Mouse (Mus musculus) ES-Bruce4 (cell line): ENCODE measurements around the gene Olfr629. TPM values are rescaled to one million over a fixed set of nuclear protein-coding genes. Genes with fewer than 3 reads are reported as not detected.
"Not testable (repeated sequence)": the region's sequence is repeated elsewhere in the genome, so short reads cannot be mapped to it uniquely, and the experiment has no call there.

ENCODE experiments used
- H3K27ac ChIP-seq: 2 replicates; pipeline ENCODE4 v1.5.1; 2012; ENCODE audit warnings: low read length, inconsistent platforms; ENCODE audit not compliant: insufficient read depth
- H3K27me3 ChIP-seq: 2 replicates; pipeline ENCODE4 v1.6.1; 2012; ENCODE audit warnings: mild to moderate bottlenecking, low read length, inconsistent platforms; ENCODE audit not compliant: control insufficient read depth, poor library complexity, insufficient read depth, severe bottlenecking
- H3K36me3 ChIP-seq: 2 replicates; pipeline ENCODE4 v1.6.1; 2012; ENCODE audit warnings: inconsistent platforms, mild to moderate bottlenecking, low read length, moderate library complexity; ENCODE audit not compliant: control insufficient read depth, poor library complexity, insufficient read depth, severe bottlenecking
- H3K4me1 ChIP-seq: one replicate; pipeline ENCODE4 v1.8.1; 2011; ENCODE audit warnings: low read length; ENCODE audit not compliant: control insufficient read depth, insufficient read depth
- H3K4me3 ChIP-seq: 2 replicates; pipeline ENCODE4 v1.5.1; 2011; ENCODE audit warnings: low read depth, mild to moderate bottlenecking, low read length
- H3K9ac ChIP-seq: 2 replicates; pipeline ENCODE4 v1.6.1; 2012; ENCODE audit warnings: low read depth, mild to moderate bottlenecking, inconsistent platforms; ENCODE audit not compliant: poor library complexity, severe bottlenecking
- H3K9me3 ChIP-seq: replicated peaks from 2 replicates; pipeline ENCODE4 v1.6.1; 2012; ENCODE audit warnings: mild to moderate bottlenecking, low read length, inconsistent platforms; ENCODE audit not compliant: control insufficient read depth, poor library complexity, insufficient read depth, severe bottlenecking
- CTCF ChIP-seq: IDR thresholded peaks from one replicate; pipeline ENCODE4 v1.8.1; 2011; ENCODE audit warnings: low read depth, low read length
- EP300 ChIP-seq: IDR thresholded peaks from 2 replicates; pipeline ENCODE4 v1.6.1; 2011; ENCODE audit warnings: low read depth, low read length; ENCODE audit not compliant: insufficient read depth
- POLR2A ChIP-seq: IDR thresholded peaks from one replicate; pipeline ENCODE4 v1.8.1; 2011; ENCODE audit warnings: low read length; ENCODE audit not compliant: insufficient read depth
- polyA plus RNA-seq: library from polyadenylated mRNA; stranded (reverse); fragments of >200 nt; gene quantifications from 2 replicates; pipeline ENCODE4 v1.2.4, GENCODE M21; 2011; ENCODE audit warnings: low read depth; ENCODE audit not compliant: missing spikeins, insufficient read depth, insufficient read length

Gene Olfr629
- polyA plus RNA-seq, 1 experiment = not detected

- H3K27me3 ChIP-seq = no peaks in the 10 kb centered on the region
- no peak within 1 kb of the TSS for H3K27ac ChIP-seq
- TF ChIP-seq EP300 (no peak), POLR2A (no peak), CTCF (no peak)
- H3K9ac ChIP-seq = no peak within 1 kb of the TSS
- H3K4me1 ChIP-seq = no peaks in the 10 kb centered on the region
- no peak within 1 kb of the TSS for H3K4me3 ChIP-seq
- H3K36me3 ChIP-seq = no peaks in the 10 kb centered on the region
- no peaks in the 10 kb centered on the region for H3K9me3 ChIP-seq
Measured at GRCm38 (mm10) chr7:103757233-103757632, 12.5 kb upstream of the Olfr629 start, which contains the start of gene Olfr630. Gene Olfr630, minus strand, starts transcription at chr7:103757333.

GRCm38 (mm10) chr7:103730074-103730473 is 14.7 kb downstream of the Olfr629 start, which contains the start of gene Olfr628:
Gene Olfr628, plus strand, starts transcription at chr7:103730374.
- H3K4me3 ChIP-seq = no peak within 1 kb of the TSS
- TF ChIP-seq EP300 (no peak), CTCF (no peak), POLR2A (no peak)

GRCm38 (mm10) chr7:103716398-103716797 is 28.3 kb downstream of the Olfr629 start:
- H3K27ac ChIP-seq, H3K4me1 ChIP-seq, H3K9me3 ChIP-seq, H3K36me3 ChIP-seq, H3K27me3 ChIP-seq, H3K4me3 ChIP-seq, H3K9ac ChIP-seq: not testable (repeated sequence)

More at GRCm38 (mm10) chr7:103730074-103730473, 14.7 kb downstream of the Olfr629 start, which contains the start of gene Olfr628:
- H3K36me3 ChIP-seq = no peaks in the 10 kb centered on the region
- H3K4me1 ChIP-seq = no peaks in the 10 kb centered on the region
- no peaks in the 10 kb centered on the region for H3K27me3 ChIP-seq
- H3K9me3 ChIP-seq = no peaks in the 10 kb centered on the region
- no peak within 1 kb of the TSS for H3K27ac ChIP-seq
- no peak within 1 kb of the TSS for H3K9ac ChIP-seq

GRCm38 (mm10) chr7:103714371-103714770 is 30.4 kb downstream of the Olfr629 start, which contains the start of gene Olfr243:
Gene Olfr243, plus strand, starts transcription at chr7:103714671.
- H3K4me3 ChIP-seq = no peak within 1 kb of the TSS
- H3K9me3 ChIP-seq = no peaks in the 10 kb centered on the region
- H3K4me1 ChIP-seq = no peaks in the 10 kb centered on the region
- no peak within 1 kb of the TSS for H3K9ac ChIP-seq
- no peaks in the 10 kb centered on the region for H3K36me3 ChIP-seq
- no peak within 1 kb of the TSS for H3K27ac ChIP-seq
- TF ChIP-seq POLR2A (no peak), EP300 (no peak), CTCF (no peak)
- no peaks in the 10 kb centered on the region for H3K27me3 ChIP-seq

- Histone ChIP-seq H3K27me3 (no peaks in the 10 kb centered on the region), H3K4me3 (no peak overlapping the region), H3K9ac (no peak overlapping the region), H3K27ac (no peak overlapping the region), H3K4me1 (no peaks in the 10 kb centered on the region), H3K9me3 (no peaks in the 10 kb centered on the region), H3K36me3 (no peaks in the 10 kb centered on the region)
- TF ChIP-seq EP300 = no peak
- no peak for TF ChIP-seq POLR2A
- peak; percentile 27 for TF ChIP-seq CTCF
Measured at GRCm38 (mm10) chr7:103712024-103712423, 32.7 kb downstream of the Olfr629 start.

GRCm38 (mm10) chr7:103699469-103699868 is 45.3 kb downstream of the Olfr629 start:
- H3K9ac ChIP-seq = no peak overlapping the region
- no peak overlapping the region for H3K27ac ChIP-seq
- H3K27me3 ChIP-seq = no peaks in the 10 kb centered on the region
- no peak for TF ChIP-seq CTCF
- no peak for TF ChIP-seq POLR2A
- TF ChIP-seq EP300 = no peak
- no peaks in the 10 kb centered on the region for H3K36me3 ChIP-seq
- no peaks in the 10 kb centered on the region for H3K4me1 ChIP-seq
- no peaks in the 10 kb centered on the region for H3K9me3 ChIP-seq
- H3K4me3 ChIP-seq = no peak overlapping the region

Other genes starting within 250 kb of the Olfr629 start
- gene Olfr609, start 246.9 kb downstream of the Olfr629 start, polyA plus RNA-seq = not detected in 2 replicates
- not detected in 2 replicates for gene Olfr610, start 232.8 kb downstream of the Olfr629 start, polyA plus RNA-seq
- not detected in 2 replicates for gene Olfr611, start 224.1 kb downstream of the Olfr629 start, polyA plus RNA-seq
- gene Olfr612, start 202.2 kb downstream of the Olfr629 start, polyA plus RNA-seq = not detected in 2 replicates
- gene Olfr613, start 196.9 kb downstream of the Olfr629 start, polyA plus RNA-seq = not detected in 2 replicates
- not detected in 2 replicates for gene Olfr615, start 188.9 kb downstream of the Olfr629 start, polyA plus RNA-seq
- gene Olfr616, start 175.8 kb downstream of the Olfr629 start, polyA plus RNA-seq = not detected in 2 replicates
- not detected in 2 replicates for gene Olfr617, start 171.9 kb downstream of the Olfr629 start, polyA plus RNA-seq
- not detected in 2 replicates for gene Olfr618, start 154.8 kb downstream of the Olfr629 start, polyA plus RNA-seq
- not detected in 2 replicates for gene Olfr619, start 144.4 kb downstream of the Olfr629 start, polyA plus RNA-seq
- not detected in 2 replicates for gene Olfr620, start 132.4 kb downstream of the Olfr629 start, polyA plus RNA-seq
- not detected in 2 replicates for gene Olfr622, start 102.2 kb downstream of the Olfr629 start, polyA plus RNA-seq
- gene Olfr623, start 81.2 kb downstream of the Olfr629 start, polyA plus RNA-seq = not detected in 2 replicates
- gene Olfr624, start 73.8 kb downstream of the Olfr629 start, polyA plus RNA-seq = 0.13 TPM in 1 of 2 replicates, not detected in the other
- gene Olfr625-ps1, start 62.2 kb downstream of the Olfr629 start, polyA plus RNA-seq = not detected in 2 replicates
- 0.16 TPM in 1 of 2 replicates, not detected in the other for gene Olfr243, start 30.3 kb downstream of the Olfr629 start, polyA plus RNA-seq
- not detected in 2 replicates for gene Olfr628, start 14.6 kb downstream of the Olfr629 start, polyA plus RNA-seq
- gene Olfr630, start 12.4 kb upstream of the Olfr629 start, polyA plus RNA-seq = not detected in 2 replicates
- not detected in 2 replicates for gene Olfr69, start 26.7 kb upstream of the Olfr629 start, polyA plus RNA-seq
- not detected in 2 replicates for gene Olfr68, start 34.8 kb upstream of the Olfr629 start, polyA plus RNA-seq
- not detected in 2 replicates for gene Olfr67, start 46.9 kb upstream of the Olfr629 start, polyA plus RNA-seq
- gene Hbb-bt, start 69.1 kb upstream of the Olfr629 start, polyA plus RNA-seq = 1.2 and 2.2 TPM in 2 replicates
- 3.5 TPM in 1 of 2 replicates, not detected in the other for gene Hbb-bs, start 83.2 kb upstream of the Olfr629 start, polyA plus RNA-seq
- gene Hbb-bh2, start 95.6 kb upstream of the Olfr629 start, polyA plus RNA-seq = not detected in 2 replicates
- not detected in 2 replicates for gene Hbb-bh1, start 98.2 kb upstream of the Olfr629 start, polyA plus RNA-seq
- 1.4 TPM in 1 of 2 replicates, not detected in the other for gene Hbb-y, start 108.3 kb upstream of the Olfr629 start, polyA plus RNA-seq
- gene Olfr66, start 141.3 kb upstream of the Olfr629 start, polyA plus RNA-seq = not detected in 2 replicates
- not detected in 2 replicates for gene Olfr64, start 149.5 kb upstream of the Olfr629 start, polyA plus RNA-seq
- gene Olfr65, start 158.5 kb upstream of the Olfr629 start, polyA plus RNA-seq = not detected in 2 replicates
- gene Olfr631, start 183.9 kb upstream of the Olfr629 start, polyA plus RNA-seq = not detected in 2 replicates
- not detected in 2 replicates for gene Olfr632, start 189.4 kb upstream of the Olfr629 start, polyA plus RNA-seq
- gene Olfr633, start 199.5 kb upstream of the Olfr629 start, polyA plus RNA-seq = not detected in 2 replicates
- gene Olfr635, start 226.2 kb upstream of the Olfr629 start, polyA plus RNA-seq = 0.08 and 0.13 TPM in 2 replicates